Mouse (Mus musculus): ENCODE results near the gene Rab3d.

Gene Rab3d

DNA sequence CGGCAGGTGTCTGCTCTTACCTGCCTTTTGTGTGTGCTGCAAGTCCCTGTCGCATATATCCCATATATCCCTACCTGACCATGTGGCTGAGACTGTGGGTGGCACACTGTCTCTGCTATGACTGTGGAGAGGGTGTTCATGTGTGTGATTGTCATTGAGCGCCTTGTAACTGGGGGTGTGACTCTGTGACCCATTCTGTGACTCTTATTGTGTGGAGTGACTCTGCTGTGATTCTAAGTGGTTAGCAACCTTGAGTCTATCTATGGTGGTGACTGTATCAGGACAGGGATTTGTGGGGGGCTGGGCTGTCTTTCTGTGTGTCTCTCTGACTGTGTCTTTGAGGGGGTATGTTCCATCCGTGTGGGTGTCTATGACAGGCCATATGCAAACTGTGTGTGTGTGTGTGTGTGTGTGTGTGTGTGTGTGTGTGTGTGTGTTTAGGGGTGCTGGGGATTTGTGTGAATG lies 19.8 kb upstream of the Rab3d start:
- no peak for DNase-seq (ENCODE audit: low spot score)

DNA sequence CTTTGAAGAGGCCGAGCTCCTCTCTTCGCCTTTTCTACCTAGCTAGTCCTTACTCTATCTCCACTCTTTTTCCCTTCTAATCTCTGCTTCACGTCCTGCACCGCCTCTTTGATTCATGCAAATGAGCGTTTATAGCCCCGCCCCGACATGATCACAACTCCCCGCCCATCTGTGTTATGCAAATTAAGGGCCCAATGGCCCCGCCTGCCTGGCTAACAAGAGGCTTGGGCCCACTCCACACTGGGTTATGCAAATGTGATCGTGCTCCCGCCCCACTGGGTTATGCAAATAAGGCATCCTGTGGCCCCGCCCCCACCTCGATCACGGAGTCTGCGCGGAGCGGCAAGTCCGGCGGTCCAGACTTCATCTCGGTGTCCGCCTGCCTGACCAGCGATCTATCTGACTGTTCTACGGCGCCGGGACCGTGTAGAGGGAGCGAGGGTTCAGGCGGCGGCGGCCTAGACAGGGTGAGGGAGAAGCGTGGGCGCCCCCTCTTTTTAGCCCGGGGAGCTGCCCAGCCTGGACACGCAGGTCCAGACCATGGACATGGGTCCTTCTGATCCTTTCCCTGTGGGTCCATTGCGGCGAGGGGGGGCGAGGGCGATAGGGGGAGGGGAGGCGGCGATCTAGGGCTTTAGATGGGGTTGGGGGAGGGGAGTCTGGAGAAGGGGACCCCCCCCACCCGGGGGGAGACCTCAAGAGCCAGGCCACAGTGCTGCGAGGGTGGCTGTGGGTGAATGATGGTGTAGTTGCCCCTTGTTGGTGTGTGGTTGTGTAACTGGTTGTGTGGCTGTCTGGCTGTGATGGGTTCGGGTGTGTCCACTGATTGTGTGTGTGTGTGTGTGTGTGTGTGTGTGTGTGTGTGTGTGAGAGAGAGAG lies 18.9 kb upstream of the Rab3d start, which contains the start of gene Plppr2:
Gene Plppr2, plus strand, starts transcription at position 342 of the 879 bp plus-strand sequence.
- peak; percentile 96 for DNase-seq (ENCODE audit: low spot score)

DNA sequence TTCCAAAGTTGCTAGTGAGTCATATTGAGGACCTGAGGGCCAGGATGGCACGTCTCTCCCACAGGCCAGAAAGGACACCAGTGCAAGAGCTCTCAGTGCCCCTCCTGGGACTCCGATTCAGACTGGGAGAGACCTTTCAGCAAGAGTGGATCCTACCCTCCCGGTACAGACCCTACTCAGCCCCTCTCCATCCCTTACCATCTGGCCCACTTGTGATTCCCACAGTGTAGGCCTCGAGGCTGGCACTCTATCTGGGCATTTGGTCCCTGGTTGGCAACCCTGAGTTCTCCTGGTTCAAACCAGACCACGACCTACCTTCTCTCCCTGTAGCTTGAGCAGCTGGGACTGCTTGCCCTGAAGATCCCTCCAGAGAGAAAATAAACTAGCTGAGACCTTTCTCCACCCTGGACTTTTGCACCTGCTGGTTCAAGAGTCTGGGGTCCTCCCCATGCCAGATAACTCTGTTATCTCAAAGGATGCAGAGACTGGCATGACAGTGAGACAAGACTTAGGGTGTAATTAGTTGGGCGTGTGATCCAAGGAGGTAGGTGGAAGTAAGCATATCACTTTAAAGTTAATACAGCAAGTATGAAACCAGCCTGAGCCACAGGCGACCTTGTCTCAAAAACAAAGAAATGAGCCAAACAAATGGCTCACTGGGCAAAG lies 17.6 kb upstream of the Rab3d start:
- no peak for DNase-seq (ENCODE audit: low spot score)

GRCm38 (mm10) chr9:21934021-21934420 lies 16.0 kb upstream of the Rab3d start:
- DNase-seq (ENCODE audit: low spot score) = no peak

DNA sequence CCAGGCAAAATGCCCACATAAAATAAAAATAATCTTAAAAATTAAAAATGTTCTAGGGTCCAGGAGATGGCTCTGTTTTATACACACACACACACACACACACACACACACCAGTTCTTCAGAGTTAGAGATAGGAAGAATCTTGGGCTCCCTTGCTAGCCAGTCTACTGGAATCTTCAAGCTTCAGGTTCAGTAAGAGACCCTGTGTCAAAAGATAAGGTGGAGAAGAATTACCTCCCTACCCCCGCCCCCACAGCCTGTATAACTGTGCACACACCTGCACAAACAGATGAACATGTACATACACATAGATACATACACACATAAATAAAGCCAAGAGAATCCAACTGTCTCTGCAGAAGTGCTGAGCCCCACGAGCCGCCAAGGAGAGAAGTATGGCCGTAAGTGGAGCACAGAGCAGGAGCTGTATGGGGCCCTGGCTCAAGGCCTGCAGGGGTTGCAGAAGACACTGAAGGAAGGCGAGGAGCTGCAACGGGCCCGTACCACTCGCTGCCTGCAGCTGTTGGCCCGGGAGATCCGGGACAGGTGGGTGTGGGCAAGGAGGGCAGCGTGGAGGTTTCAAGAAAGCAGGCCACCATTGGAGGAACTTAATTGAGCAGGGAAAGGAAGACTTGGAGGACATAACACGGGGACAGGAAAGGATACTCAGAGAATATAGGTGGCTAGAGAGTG lies 14.6 kb upstream of the Rab3d start:
- DNase-seq (ENCODE audit: low spot score) = no peak

GRCm38 (mm10) chr9:21932006-21932405 lies 14.0 kb upstream of the Rab3d start:
- DNase-seq (ENCODE audit: low spot score) = no peak

DNA sequence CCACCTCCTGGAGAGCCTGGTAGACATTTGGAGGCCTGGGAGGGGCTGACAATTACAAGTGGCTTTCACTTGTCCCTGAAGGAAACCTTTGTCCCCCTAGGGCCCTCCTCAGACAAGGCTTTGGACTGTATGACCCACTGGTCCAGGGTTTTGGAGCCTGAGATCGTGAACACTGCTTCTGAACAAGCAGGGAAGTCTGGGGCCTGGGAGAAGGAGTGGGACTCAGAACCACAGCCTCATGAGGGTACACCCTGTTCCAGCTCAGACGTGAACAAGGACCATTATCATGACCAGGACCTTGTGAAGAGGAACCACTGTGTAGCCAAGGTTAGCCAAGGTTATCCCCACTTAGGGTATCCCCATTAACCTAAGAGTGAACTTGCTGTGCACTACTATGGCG lies 11.2 kb upstream of the Rab3d start:
- no peak for DNase-seq (ENCODE audit: low spot score)

DNA sequence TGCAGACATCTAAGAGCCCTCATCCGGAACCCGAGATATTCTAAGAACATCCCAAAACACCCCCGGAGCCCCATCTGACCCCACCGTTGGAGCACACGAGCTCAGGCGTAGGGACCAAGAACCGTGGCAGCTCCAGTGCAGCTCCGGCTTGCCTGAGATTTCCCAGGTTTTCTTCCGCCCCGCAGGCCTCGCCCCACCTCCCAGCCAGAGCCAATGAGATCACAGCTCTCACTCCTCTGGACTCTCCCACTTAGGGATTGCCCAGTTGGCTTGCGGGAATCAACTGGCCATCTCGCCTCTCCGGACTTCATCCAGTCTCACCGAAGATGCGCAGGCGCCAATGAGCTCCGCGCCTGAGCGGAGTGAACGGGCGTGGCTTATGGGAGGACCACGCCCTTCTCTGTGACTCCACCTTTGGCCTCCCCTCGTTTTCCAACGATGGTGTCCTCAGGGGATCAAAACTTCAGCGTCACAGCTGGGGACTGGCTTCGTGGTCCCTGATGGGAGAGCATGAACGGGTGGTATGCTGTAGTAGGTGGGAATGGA lies 9.3 kb upstream of the Rab3d start, which contains the start of the genes Ccdc159 and Tmem205:
Gene Ccdc159, plus strand, starts transcription at position 264 of the 546 bp plus-strand sequence.
Gene Tmem205, minus strand, starts transcription at position 349 of the 546 bp plus-strand sequence.
- peak; percentile 83 for DNase-seq (ENCODE audit: low spot score)

DNA sequence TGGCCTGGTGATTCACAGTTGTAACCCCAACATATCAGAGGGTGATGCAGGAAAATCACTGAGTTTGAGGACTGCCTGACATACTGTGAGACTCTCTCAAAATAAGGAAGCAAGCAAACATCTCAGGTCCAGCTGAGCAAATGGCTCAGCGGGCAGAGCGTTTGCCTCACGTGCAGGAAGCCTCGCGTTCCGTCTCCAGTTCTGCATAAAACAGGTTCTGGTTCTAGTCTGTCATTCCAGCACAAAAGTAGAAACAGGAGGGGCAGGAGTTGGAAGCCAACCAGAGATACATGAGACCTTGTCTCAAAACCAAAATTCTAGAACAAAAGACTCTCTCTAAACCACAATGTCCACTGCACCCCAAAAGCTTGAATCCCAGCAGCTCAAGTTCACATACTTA lies 8.8 kb upstream of the Rab3d start:
- DNase-seq (ENCODE audit: low spot score) = no peak

- no peak for DNase-seq (ENCODE audit: low spot score)
These were observed 8.2 kb upstream of the Rab3d start for GRCm38 (mm10) chr9:21926155-21926554.

- DNase-seq (ENCODE audit: low spot score) = no peak
These were observed 7.5 kb upstream of the Rab3d start for GRCm38 (mm10) chr9:21925506-21925905.

- no peak for DNase-seq (ENCODE audit: low spot score)
These were observed 7.0 kb upstream of the Rab3d start for GRCm38 (mm10) chr9:21925034-21925433.

- DNase-seq (ENCODE audit: low spot score) = no peak
These were observed 6.1 kb upstream of the Rab3d start for GRCm38 (mm10) chr9:21924099-21924493.

DNA sequence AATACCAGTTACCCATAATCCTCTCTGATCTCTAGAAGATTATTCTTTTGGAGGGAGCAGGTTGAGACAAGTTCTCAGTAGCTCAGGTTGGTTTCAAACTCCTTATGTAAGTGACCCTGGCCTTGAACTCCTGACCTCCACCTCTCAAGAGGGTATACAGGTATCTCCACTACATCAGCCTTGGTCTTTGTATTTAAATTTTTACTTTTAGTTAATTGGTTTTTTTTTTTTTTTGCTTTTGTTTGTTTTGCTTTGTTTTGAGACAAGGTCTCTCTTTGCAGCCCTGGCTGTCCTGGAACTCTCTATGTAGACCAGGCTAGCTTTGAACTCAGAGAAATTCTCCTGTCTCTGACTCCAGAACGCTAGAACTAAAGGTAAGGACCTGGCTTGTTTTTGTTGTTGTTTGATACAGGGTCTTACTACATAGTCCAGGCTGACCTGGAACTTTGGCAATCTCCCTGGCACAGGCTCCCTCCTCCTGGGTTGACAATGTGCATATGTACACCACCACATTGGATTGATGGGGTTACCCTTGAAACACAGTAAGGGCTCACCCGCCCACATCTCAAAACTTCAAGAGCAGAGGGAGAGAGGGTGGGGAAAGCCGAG lies 5.6 kb upstream of the Rab3d start:
- no peak for DNase-seq (ENCODE audit: low spot score)

DNA sequence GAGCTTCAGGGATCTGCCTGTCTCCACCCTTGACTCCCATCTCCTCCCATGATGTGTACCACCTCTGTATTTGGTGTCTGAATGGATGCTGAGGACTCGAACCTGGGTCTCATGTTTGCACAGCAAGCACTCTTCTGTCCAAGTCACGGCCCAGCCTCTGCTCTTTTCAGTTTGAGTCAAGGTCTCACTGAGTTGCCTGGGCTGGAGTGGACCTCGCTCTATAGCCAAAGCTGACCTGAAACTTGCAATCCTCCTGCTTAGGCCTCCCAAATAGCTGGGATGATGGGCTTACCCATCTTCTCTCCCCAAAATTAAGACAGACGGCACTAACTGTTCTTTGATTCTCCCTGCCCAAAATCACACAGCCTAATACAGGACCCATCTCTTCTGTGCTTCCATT lies 5.0 kb upstream of the Rab3d start:
- DNase-seq (ENCODE audit: low spot score) = no peak

DNA sequence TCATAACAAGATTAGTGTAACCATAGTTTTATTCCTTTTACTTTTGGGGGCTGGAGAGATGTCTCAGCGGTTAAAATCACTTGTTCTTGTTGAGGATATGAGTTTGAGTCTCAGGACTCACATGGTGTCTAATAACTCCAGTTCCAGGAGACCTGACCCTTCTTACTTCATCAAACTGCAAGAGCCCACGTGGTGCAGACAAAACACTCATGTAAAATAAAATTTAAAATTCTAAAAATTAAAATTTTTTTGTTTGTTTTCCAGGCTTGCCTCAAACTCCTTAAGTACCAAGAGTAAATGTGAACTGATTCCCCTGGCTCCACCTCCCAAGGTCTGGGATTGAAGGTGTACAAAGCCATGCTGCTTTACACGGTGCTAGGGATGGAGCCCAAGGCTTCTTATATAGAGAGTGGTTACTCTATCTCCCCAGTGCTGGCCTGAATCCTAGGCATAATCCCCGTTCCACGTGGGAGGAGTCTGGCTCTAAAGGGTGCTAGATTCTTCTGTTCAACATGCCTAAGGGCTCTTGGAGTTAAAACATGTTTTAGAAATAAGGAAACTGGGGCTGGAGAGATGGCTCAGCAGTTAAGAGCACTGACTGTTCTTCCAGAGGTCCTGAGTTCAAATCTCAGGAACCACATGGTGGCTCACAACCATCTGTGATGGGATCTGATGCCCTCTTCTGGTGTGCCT lies 846 bp upstream of the Rab3d start:
- DNase-seq (ENCODE audit: low spot score) = no peak

GRCm38 (mm10) chr9:21917493-21918034 lies 428 bp downstream of the Rab3d start:
- peak; percentile 53 for DNase-seq (ENCODE audit: low spot score)

DNA sequence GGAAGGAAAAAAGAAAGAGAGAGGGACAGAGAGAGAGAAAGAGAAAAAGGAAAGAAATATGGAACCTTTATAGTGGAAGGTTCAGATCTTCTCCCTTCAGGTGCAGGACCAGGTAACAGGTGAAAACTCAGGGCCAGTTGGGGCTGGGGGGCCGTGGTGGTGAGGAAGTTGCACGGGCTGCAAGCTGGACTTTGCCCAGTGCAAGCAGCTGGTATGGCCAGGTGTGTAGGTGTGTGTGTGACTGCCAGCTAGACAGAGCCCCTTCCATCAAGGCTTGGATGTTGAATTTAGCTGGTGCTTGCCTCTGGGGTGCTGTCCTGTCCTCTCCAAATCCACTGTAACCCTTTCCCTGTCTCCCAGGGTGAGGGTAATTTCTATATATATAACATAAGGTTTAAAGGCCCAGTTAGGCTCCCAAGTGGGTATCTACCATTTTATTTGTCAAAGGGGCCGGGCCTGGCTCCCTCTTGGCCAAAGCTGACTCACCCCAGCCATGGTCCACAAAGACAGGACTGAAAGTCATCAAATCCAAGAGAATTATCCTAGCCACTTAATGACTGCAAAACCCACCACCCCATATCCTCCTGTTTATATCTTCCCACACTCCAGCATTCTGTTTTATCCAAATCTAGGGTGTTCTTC lies 1.0 kb downstream of the Rab3d start:
- DNase-seq (ENCODE audit: low spot score) = no peak

DNA sequence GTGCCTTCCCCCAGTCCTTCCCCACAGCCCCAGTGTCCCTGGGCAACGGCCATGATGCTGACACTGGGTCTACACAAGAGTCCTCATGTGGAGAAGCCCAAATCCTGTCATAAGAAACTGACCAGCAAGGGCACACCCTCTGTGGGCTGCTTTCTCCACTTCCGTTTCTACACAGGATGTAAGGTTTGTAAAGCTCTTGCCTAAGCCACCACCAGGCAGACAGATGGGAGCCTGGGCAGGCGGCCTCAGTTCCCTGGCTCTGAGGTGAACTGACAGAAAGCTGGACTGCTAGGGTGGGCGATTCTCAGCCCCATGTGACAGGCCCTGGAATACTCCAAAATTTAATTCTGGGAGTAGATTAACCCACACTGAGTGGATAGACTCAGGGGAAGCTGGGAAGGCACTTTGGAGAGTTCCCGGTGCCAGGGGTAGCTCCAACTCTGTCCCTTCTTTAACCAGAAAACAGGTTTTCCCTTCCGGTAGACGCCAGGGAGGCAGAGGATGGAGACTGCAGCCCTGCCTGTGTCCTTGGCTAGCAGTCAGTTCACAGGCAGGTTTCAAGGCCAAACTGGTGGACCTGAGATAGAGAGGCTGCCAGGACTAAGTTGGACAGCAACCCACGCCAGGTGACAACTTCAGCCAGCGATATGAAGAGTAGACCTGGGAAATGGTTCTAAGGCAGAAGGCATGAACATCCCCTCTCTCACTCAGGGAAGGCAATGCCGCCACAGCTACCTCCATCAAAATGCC lies 8.3 kb downstream of the Rab3d start:
- no peak for DNase-seq (ENCODE audit: low spot score)

DNA sequence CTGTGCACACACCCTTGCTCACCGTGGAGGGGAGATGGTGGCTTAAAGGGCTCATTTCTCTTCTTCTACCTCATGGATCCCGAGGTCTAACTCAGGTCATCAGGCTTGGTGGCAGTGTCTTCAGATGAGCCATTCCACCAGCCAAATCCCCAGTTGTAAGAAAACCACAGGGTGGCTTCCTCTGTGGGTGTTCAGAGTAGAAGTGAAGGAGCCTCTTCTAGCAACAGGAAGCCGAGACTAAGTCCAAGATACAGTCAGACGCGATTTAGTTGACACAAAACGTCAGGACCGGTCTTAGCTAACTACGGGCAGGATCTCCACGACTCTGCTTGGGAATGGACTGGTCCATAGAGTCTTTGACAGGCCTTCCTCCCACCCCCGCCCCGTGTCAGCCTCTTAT lies 9.8 kb downstream of the Rab3d start:
- DNase-seq (ENCODE audit: low spot score) = no peak
